Mouse (Mus musculus) retina, postnatal 1 day (tissue): Measurements from ENCODE around the gene Alk.
A peak's percentile ranks its signal among the peaks of the same experiment; 100 is the strongest.
"Not testable (repeated sequence)": the region's sequence is repeated elsewhere in the genome, so short reads cannot be mapped to it uniquely, and the experiment has no call there.

ENCODE experiments used
- DNase-seq: peaks from one replicate; pipeline ENCODE4 v3.0.0-alpha.2; 2012

Gene Alk

GRCm38 (mm10) chr17:72526356-72526755 is 78.1 kb downstream of the Alk start:
- no peak for DNase-seq

- DNase-seq = no peak
Observed at GRCm38 (mm10) chr17:72524839-72525238, 79.6 kb downstream of the Alk start.

- no peak for DNase-seq
Observed at GRCm38 (mm10) chr17:72523006-72523405, 81.4 kb downstream of the Alk start.

- peak; percentile 73 for DNase-seq
Observed at GRCm38 (mm10) chr17:72522381-72522780, 82.0 kb downstream of the Alk start.

- no peak for DNase-seq
Observed at GRCm38 (mm10) chr17:72521353-72521752, 83.1 kb downstream of the Alk start.

- DNase-seq = no peak
Observed at GRCm38 (mm10) chr17:72510746-72511145, 93.7 kb downstream of the Alk start.

GRCm38 (mm10) chr17:72508678-72509394 is 95.6 kb downstream of the Alk start:
- DNase-seq = no peak

- DNase-seq = peak; percentile 9
Observed at GRCm38 (mm10) chr17:72505213-72505612, 99.2 kb downstream of the Alk start.

GRCm38 (mm10) chr17:72504581-72504980 is 99.8 kb downstream of the Alk start:
- no peak for DNase-seq

GRCm38 (mm10) chr17:72495395-72495794 is 109.0 kb downstream of the Alk start:
- no peak for DNase-seq

- DNase-seq = peak; percentile 30
Observed at GRCm38 (mm10) chr17:72485623-72486022, 118.8 kb downstream of the Alk start.

- DNase-seq = not testable (repeated sequence)
Observed at GRCm38 (mm10) chr17:72479260-72479659, 125.2 kb downstream of the Alk start.

- DNase-seq = no peak
Observed at GRCm38 (mm10) chr17:72477889-72478405, 126.5 kb downstream of the Alk start.

GRCm38 (mm10) chr17:72476956-72477355 is 127.5 kb downstream of the Alk start:
- no peak for DNase-seq

GRCm38 (mm10) chr17:72474166-72474565 is 130.3 kb downstream of the Alk start:
- DNase-seq = peak; percentile 44

- DNase-seq = no peak
Observed at GRCm38 (mm10) chr17:72448477-72448876, 155.9 kb downstream of the Alk start.

- DNase-seq = no peak
Observed at GRCm38 (mm10) chr17:72445204-72446177, 158.9 kb downstream of the Alk start.

- no peak for DNase-seq
Observed at GRCm38 (mm10) chr17:72417451-72417850, 187.0 kb downstream of the Alk start.

GRCm38 (mm10) chr17:72414676-72415075 is 189.8 kb downstream of the Alk start:
- no peak for DNase-seq

- DNase-seq = no peak
Observed at GRCm38 (mm10) chr17:72404813-72405212, 199.6 kb downstream of the Alk start.

- no peak for DNase-seq
Observed at GRCm38 (mm10) chr17:72401861-72402260, 202.6 kb downstream of the Alk start.

- no peak for DNase-seq
Observed at GRCm38 (mm10) chr17:72401349-72401748, 203.1 kb downstream of the Alk start.

- DNase-seq = no peak
Observed at GRCm38 (mm10) chr17:72399331-72400059, 204.9 kb downstream of the Alk start.
